Mouse (Mus musculus): ENCODE data around the gene Gal3st2c. TPM values are rescaled to one million over a fixed set of nuclear protein-coding genes. Genes with fewer than 3 reads are reported as not detected.
"Not testable (repeated sequence)": the region's sequence is repeated elsewhere in the genome, so short reads cannot be mapped to it uniquely, and the experiment has no call there.

Gene Gal3st2c
- polyA plus RNA-seq, 1 experiment from 2014 or later = not detected

GRCm38 (mm10) chr1:94020151-94020550 lies 29.8 kb downstream of the Gal3st2c start, which contains the start of gene Neu4:
Neu4 (plus strand) TSS chr1:94020451.
- Histone ChIP-seq H3K27ac (no peak within 1 kb of the TSS), H3K79me2 (ENCODE audit: inconsistent target) (no peaks in the 10 kb centered on the region), H3K36me3 (ENCODE audit: inconsistent target) (no peaks in the 10 kb centered on the region), H3K4me3 (ENCODE audit: inconsistent target) (no peak within 1 kb of the TSS)
- WGBS (ENCODE audit: missing documents) = 94% methylated on average over 6 of the region's 6 CpGs

GRCm38 (mm10) chr1:94027506-94028108 lies 37.3 kb downstream of the Gal3st2c start:
- no peak overlapping the region for H3K4me3 ChIP-seq (ENCODE audit: inconsistent target)
- H3K36me3 ChIP-seq (ENCODE audit: inconsistent target) = no peaks in the 10 kb centered on the region
- no peak overlapping the region for H3K27ac ChIP-seq
- no peaks in the 10 kb centered on the region for H3K79me2 ChIP-seq (ENCODE audit: inconsistent target)
- 96% methylated on average over 12 of the region's 12 CpGs for WGBS (ENCODE audit: missing documents)

- no peaks in the 10 kb centered on the region for H3K79me2 ChIP-seq (ENCODE audit: inconsistent target)
- WGBS (ENCODE audit: missing documents) = 96% methylated on average over 2 of the region's 2 CpGs
- H3K4me3 ChIP-seq (ENCODE audit: inconsistent target) = no peak overlapping the region
- H3K36me3 ChIP-seq (ENCODE audit: inconsistent target) = no peaks in the 10 kb centered on the region
- H3K27ac ChIP-seq = no peak overlapping the region
Measured at GRCm38 (mm10) chr1:94028741-94029140, 38.4 kb downstream of the Gal3st2c start.

- H3K4me3 ChIP-seq (ENCODE audit: inconsistent target) = no peak overlapping the region
- 90% methylated on average over 2 of the region's 2 CpGs for WGBS (ENCODE audit: missing documents)
- no peak overlapping the region for H3K27ac ChIP-seq
- H3K79me2 ChIP-seq (ENCODE audit: inconsistent target) = no peaks in the 10 kb centered on the region
- H3K36me3 ChIP-seq (ENCODE audit: inconsistent target) = no peaks in the 10 kb centered on the region
Measured at GRCm38 (mm10) chr1:94033075-94033602, 42.8 kb downstream of the Gal3st2c start.

- H3K27ac ChIP-seq = no peak overlapping the region
- H3K36me3 ChIP-seq (ENCODE audit: inconsistent target) = no peaks in the 10 kb centered on the region
- no peaks in the 10 kb centered on the region for H3K79me2 ChIP-seq (ENCODE audit: inconsistent target)
- peak overlapping the region; percentile 24 for H3K4me3 ChIP-seq (ENCODE audit: inconsistent target)
- 2% methylated on average over 25 of the region's 25 CpGs for WGBS (ENCODE audit: missing documents)
Measured at GRCm38 (mm10) chr1:94034984-94035743, 44.9 kb downstream of the Gal3st2c start.

- WGBS (ENCODE audit: missing documents) = 96% methylated on average over 2 of the region's 2 CpGs
- Histone ChIP-seq H3K79me2 (ENCODE audit: inconsistent target) (no peaks in the 10 kb centered on the region), H3K4me3 (ENCODE audit: inconsistent target) (no peak overlapping the region), H3K27ac (no peak overlapping the region), H3K36me3 (ENCODE audit: inconsistent target) (no peaks in the 10 kb centered on the region)
Measured at GRCm38 (mm10) chr1:94040391-94040790, 50.1 kb downstream of the Gal3st2c start.

GRCm38 (mm10) chr1:94045559-94045958 lies 55.2 kb downstream of the Gal3st2c start:
- H3K4me3 ChIP-seq (ENCODE audit: inconsistent target) = no peak overlapping the region
- H3K79me2 ChIP-seq (ENCODE audit: inconsistent target) = no peaks in the 10 kb centered on the region
- H3K27ac ChIP-seq = no peak overlapping the region
- 91% methylated on average over 3 of the region's 3 CpGs for WGBS (ENCODE audit: missing documents)
- H3K36me3 ChIP-seq (ENCODE audit: inconsistent target) = no peaks in the 10 kb centered on the region

GRCm38 (mm10) chr1:94046544-94046943 lies 56.2 kb downstream of the Gal3st2c start:
- 89% methylated on average over 4 of the region's 4 CpGs for WGBS (ENCODE audit: missing documents)
- Histone ChIP-seq H3K4me3 (ENCODE audit: inconsistent target) (no peak overlapping the region), H3K27ac (no peak overlapping the region), H3K36me3 (ENCODE audit: inconsistent target) (no peaks in the 10 kb centered on the region), H3K79me2 (ENCODE audit: inconsistent target) (no peaks in the 10 kb centered on the region)

GRCm38 (mm10) chr1:94051104-94051503 lies 60.8 kb downstream of the Gal3st2c start:
- no peak overlapping the region for H3K4me3 ChIP-seq (ENCODE audit: inconsistent target)
- H3K79me2 ChIP-seq (ENCODE audit: inconsistent target) = no peaks in the 10 kb centered on the region
- H3K27ac ChIP-seq = no peak overlapping the region
- 94% methylated on average over 5 of the region's 5 CpGs for WGBS (ENCODE audit: missing documents)
- no peaks in the 10 kb centered on the region for H3K36me3 ChIP-seq (ENCODE audit: inconsistent target)

GRCm38 (mm10) chr1:94052373-94052772 lies 62.1 kb downstream of the Gal3st2c start, which contains the start of gene Pdcd1:
Pdcd1 (minus strand) TSS chr1:94052553.
- no peaks in the 10 kb centered on the region for H3K36me3 ChIP-seq (ENCODE audit: inconsistent target)
- H3K27ac ChIP-seq = no peak within 1 kb of the TSS
- H3K4me3 ChIP-seq (ENCODE audit: inconsistent target) = no peak within 1 kb of the TSS
- 71% methylated on average over 5 of the region's 6 CpGs for WGBS (ENCODE audit: missing documents)
- no peaks in the 10 kb centered on the region for H3K79me2 ChIP-seq (ENCODE audit: inconsistent target)

GRCm38 (mm10) chr1:94053530-94054216 lies 63.4 kb downstream of the Gal3st2c start:
- H3K36me3 ChIP-seq (ENCODE audit: inconsistent target) = no peaks in the 10 kb centered on the region
- WGBS (ENCODE audit: missing documents) = 41% methylated on average over 7 of the region's 7 CpGs
- H3K79me2 ChIP-seq (ENCODE audit: inconsistent target) = no peaks in the 10 kb centered on the region
- no peak overlapping the region for H3K27ac ChIP-seq
- H3K4me3 ChIP-seq (ENCODE audit: inconsistent target) = no peak overlapping the region

- no peak overlapping the region for H3K27ac ChIP-seq
- WGBS (ENCODE audit: missing documents) = 92% methylated on average over 1 of the region's 1 CpGs
- no peak overlapping the region for H3K4me3 ChIP-seq (ENCODE audit: inconsistent target)
- H3K79me2 ChIP-seq (ENCODE audit: inconsistent target) = no peaks in the 10 kb centered on the region
- H3K36me3 ChIP-seq (ENCODE audit: inconsistent target) = no peaks in the 10 kb centered on the region
Measured at GRCm38 (mm10) chr1:94054481-94054880, 64.2 kb downstream of the Gal3st2c start.

GRCm38 (mm10) chr1:94055966-94056365 lies 65.7 kb downstream of the Gal3st2c start:
- Histone ChIP-seq H3K4me3 (ENCODE audit: inconsistent target) (no peak overlapping the region), H3K27ac (no peak overlapping the region), H3K79me2 (ENCODE audit: inconsistent target) (no peaks in the 10 kb centered on the region), H3K36me3 (ENCODE audit: inconsistent target) (no peaks in the 10 kb centered on the region)
- 33% methylated on average over 3 of the region's 3 CpGs for WGBS (ENCODE audit: missing documents)

- Histone ChIP-seq H3K4me3 (ENCODE audit: inconsistent target) (no peak overlapping the region), H3K27ac (no peak overlapping the region), H3K36me3 (ENCODE audit: inconsistent target) (no peaks in the 10 kb centered on the region), H3K79me2 (ENCODE audit: inconsistent target) (no peaks in the 10 kb centered on the region)
- WGBS (ENCODE audit: missing documents) = 97% methylated on average over 2 of the region's 2 CpGs
Measured at GRCm38 (mm10) chr1:94057401-94057800, 67.1 kb downstream of the Gal3st2c start.

GRCm38 (mm10) chr1:94058281-94058680 lies 68.0 kb downstream of the Gal3st2c start:
- 0% methylated on average over 1 of the region's 1 CpGs for WGBS (ENCODE audit: missing documents)
- not testable (repeated sequence) for H3K79me2 ChIP-seq (ENCODE audit: inconsistent target); H3K4me3 ChIP-seq (ENCODE audit: inconsistent target); H3K27ac ChIP-seq; H3K36me3 ChIP-seq (ENCODE audit: inconsistent target)

All from macrophage (primary cell).